Mouse (Mus musculus) kidney, postnatal 25 days (tissue): Measurements from ENCODE around the gene Prdm10.

Source experiments
- DNase-seq, 2 experiments: peaks; one replicate each; pipeline ENCODE4 v3.0.0; 2021; ENCODE audit warnings: mixed read lengths in 2 of 2

Gene Prdm10

DNA sequence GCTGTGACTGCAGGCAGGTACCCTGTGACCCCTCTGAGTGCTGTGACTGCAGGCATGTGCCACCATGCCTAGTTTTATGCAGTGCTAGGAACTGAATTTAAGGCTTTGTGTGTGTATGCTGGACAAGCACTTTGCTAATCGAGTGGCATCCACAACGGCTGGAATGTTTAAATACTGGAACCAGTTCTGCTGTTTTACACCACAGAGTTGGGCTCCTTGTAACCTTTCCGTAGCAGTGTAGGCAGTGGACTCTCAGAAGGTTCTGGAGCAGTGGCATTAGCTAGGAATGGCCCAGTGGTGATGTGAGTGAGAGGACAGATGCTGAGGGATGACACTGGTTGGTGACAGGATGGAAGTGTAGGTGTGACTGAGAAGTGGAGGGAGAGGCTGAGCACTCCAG is 26.9 kb downstream of the Prdm10 start:
- DNase-seq = no peak

DNA sequence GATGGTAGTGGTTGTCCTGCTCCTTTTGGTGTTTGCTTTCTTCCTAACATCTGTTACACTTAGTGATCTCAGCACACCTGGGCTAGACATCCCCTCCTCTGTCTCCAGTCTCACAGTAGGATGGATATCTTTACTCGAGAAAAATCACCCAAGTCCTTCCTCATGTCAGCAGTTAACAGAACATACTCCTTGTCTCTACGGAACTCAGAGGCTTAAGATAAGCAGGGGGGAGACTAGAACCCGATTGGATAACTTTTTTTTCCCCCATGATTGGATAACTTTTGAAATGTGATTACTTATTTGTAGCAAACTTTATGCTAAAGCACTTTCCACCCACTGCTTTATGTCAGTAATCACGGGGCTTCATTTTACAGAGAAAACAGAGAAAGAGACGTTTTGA is 28.7 kb downstream of the Prdm10 start:
- DNase-seq = no peak

DNA sequence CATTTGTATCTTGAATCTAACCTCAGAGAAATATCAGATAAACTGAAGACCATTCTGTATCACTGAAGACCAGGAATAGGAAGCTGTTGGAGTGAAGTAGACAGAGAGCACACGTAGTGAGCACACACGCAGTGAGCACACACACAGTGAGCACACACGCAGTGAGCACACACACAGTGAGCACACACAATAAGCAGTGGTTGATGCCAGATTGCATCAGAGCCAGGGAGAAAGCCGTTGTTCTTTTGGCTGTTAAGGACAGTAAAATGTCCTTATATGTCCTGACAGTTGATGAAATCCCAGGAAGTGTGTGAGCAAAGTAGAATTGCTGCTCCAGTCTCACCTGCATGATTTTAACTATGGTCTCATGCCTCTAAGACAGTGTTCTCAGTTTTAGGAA is 30.3 kb downstream of the Prdm10 start:
- no peak for DNase-seq

DNA sequence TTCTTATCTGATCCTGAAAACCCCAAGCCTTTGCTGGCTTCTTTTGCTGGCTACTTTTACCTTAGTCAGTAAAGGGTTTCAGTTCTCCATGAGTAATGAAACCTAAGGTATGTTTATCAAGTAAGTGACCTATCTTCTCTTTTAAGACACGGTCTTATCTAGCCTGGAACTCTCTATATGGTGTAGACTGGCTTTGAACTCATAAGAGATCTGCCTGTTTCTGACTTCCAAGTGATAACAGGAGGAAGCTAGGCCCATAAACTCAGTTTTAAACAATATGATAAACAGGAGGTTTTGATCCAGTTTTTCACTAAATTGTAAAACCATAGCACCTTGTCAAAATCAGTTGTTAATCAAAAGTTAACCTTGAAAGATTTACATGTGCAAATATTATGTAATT is 33.5 kb downstream of the Prdm10 start:
- DNase-seq = no peak

DNA sequence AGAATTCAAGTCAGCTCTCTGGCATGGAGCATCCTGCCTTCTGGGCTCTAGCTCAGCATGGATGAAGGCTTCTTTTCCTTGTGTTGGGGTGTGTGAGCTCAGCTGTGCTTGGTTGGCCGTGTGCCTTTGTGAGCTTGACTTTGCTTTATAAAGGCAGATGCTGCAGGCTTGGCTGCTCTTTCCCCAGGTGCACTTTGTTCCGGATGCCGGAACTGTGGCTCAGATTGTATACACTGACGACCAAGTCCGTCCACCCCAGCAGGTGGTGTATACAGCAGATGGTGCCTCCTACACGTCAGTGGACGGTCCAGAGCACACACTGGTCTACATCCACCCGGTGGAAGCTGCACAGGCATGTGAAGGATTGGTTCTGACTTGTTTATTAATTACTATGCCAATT is 35.6 kb downstream of the Prdm10 start:
- peak; percentile 7 to 52 for DNase-seq

DNA sequence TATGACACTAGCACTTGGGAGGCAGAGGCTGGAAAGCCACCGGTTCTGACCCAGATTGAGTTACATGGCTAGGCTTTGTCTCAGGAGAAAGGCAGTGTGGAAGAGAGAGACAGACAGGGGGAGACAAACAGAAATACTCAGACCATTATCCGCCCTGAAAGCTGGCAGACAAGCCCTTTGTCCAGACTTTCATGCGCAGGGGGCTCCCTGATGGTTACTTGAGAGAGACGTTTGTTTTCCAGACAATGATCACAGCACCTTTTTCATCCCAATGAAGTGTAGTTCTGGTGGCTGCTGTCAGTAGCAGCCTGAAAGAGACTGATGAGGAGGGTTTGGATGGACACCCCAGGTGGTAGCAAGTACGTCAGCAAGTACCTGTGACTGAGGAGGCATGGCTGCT is 38.6 kb downstream of the Prdm10 start:
- no peak for DNase-seq

DNA sequence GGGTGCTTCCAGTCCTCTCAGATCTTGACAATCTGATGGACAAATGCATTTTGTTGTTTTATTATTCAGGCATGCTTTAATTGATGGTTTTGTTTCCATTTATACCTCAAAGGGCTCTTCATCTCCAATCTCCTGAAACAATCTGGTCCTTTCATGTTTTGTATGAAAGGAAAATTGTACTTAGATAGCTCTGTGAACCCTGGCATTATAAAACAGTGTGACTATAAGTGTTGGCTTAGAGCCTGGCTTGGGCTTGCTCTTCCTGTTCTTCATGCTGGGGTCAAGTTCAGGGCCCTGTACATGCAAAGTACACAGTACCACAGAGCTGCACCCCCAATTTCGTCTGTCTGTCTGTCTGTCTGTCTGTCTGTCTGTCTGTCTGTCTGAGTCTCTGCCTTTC is 40.4 kb downstream of the Prdm10 start:
- DNase-seq = no peak

DNA sequence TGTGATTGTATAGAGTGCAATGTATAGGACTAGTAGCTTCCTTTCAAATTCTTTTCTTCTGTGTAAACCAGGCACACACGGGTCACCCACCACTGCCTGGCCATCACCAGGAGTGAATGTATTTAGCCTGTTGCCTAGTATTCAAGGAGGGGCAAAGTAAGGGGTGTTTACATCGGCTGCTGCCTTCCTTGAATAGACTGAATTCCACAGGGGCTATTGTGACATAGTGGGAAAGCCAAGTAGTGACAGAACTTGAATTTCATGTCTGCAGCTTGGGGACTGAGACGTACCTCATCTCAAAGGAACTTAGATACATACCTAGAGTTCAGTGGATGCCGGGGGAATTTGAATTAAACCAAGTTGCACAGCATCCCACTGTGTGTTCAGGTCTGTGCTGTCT is 41.2 kb downstream of the Prdm10 start:
- no peak for DNase-seq

DNA sequence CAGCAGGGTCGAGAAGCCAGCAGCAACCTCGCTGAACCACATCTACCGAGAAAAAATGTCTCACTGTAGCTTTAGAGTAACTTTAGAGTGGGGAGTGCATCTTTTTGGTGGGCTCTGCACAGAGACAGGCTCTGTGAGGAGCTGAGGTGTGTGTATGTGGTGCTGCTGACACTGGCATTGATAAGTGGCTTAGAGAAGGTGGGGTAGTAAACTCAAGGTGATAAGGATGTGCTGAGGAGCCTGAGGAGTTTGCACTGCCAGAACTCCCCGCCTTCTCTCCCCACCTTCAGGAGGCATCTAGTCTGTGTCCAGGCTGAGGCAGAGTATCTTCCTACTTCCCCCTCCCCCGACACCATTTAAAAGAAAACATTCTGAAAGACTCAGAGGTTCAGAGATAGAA is 41.8 kb downstream of the Prdm10 start:
- DNase-seq = no peak

DNA sequence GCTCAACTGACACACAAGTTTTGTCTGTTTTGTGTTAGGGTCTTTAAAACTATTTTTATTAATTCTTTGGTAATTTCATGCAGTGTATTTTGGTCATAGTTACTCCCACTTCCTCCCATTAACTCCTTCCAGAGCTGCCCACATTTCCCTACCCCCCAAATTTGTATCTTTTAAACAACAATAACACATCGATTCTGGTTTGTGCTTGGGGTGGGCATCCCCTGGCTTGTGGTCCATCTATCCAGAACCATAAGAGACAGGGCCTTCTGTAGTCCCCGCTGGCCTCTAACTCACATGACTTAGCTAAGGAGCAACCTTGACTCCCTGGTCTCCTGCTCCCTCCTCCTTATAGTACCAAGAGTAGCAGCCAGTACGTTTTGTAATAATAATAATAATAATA is 50.5 kb downstream of the Prdm10 start:
- DNase-seq = no peak

DNA sequence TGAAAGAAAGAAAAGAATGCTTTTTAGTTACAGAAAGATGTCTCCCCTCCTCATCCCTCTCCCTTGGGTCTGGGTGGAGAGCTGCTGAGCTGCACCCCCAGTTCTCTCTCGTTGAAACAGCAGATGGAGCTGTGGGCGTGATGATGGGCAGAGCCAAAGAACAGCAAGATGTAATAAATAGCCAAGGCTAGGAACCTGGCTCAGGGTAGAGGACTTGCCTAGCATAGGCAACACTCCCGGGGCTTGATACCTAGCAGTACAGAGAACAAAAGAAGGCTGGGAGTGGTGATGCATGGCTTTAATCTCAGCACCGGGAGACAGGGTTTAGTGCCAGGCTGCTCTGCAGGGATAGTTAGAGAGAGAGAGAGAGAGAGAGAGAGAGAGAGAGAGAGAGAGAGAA is 50.9 kb downstream of the Prdm10 start:
- DNase-seq = no peak

DNA sequence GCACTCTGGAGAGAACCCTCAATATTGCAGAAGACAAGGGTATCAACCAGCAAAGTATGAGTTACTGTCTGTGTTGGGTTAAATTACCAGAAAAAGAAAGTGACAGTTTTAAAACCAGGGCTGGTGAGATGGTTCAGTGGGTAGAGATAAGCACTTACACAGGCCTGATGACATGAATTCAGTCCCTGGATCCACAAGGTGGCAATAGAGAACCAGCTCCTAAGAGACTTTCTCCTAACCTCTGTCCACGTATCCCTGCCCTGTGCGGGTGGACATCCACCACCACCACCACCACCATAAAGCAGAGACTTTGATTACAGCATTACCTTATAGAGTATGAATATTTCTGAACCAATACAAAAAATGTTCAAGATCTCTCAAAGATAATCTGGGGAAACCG is 51.6 kb downstream of the Prdm10 start:
- DNase-seq = peak in 1 of 2 experiments; percentile 17

DNA sequence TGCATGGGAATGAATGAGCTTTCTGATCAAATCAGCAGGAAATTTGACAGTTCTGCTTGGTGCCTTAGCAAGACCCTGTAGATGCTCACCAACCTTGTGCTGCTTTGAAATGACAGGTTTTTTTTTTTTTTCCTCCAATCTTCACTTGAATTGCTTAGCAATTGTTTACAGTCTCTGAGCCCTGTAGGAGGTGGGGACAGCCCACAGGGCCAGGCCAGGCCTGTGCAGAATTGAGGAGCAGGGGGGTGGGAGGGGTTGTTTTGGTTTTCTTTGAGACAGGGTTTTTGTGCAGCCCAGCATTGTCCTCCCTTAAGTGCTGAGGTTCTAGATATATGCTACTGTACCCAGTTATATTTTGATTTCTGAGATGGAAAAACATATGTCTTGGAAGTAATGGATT is 52.5 kb downstream of the Prdm10 start:
- no peak for DNase-seq

DNA sequence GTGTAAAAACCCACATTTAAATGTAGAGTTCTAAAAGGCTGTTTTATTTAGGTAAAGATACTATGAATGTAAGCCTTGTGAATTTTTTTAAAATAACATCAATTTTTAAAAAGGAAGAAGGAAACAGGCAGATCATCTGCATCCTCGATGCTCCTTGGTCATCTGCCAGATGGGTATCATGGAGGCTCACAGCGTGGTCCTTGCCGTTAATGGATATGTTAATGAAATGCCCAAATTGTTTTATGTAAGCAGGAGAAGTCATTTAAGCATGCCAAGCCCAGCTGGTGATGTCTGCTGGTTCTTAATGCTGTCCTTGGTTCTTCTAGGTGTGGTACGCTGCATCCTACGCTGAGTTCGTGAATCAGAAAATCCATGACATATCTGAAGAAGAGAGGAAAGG is 54.7 kb downstream of the Prdm10 start:
- DNase-seq = no peak

DNA sequence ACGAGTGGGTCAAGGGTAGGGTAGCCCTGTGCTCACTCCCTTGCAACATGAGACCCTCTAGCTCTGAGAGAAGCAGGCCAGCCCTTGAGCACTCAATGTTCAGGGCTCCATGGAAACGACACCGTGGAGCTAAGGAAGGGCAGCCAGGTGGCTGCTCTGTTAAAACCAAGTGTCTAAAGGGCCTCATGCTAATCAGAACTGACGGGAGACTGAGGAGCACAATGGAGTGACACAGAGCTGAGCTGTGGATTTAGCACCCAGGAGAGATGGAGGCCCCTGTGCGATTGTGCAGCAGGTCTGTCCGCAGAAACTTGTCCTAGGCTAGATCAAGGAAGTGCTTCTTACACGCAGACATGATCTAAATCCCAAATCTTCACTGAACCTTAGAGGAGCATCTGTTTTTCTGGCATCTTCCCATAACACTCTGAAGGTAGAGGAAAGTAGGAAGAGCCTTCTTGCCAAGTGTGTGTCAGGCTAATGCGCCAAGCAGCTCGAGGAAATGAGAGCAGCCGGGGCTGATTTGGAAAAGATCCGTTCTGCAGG is 64.0 kb downstream of the Prdm10 start:
- no peak for DNase-seq

DNA sequence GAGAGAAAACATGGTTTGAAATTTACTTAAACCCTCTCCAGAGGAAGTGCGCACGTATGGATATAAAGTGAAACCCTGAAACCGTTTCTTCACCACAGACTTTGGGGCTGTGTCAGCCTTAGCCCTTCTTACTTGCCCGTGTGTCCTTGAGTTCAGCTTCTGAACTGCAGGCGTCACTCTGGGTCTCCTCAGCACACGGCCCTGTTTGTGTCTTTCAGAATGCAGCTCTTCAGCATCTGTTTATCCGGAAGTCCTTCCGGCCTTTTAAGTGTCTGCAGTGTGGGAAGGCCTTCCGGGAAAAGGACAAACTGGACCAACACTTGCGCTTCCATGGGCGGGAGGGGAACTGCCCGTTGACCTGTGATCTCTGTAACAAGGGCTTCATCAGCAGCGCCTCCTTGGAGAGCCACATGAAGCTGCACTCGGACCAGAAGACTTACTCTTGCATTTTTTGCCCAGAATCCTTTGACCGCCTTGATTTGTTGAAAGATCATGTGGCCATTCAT is 66.3 kb downstream of the Prdm10 start:
- DNase-seq = peak in 1 of 2 experiments; percentile 9

DNA sequence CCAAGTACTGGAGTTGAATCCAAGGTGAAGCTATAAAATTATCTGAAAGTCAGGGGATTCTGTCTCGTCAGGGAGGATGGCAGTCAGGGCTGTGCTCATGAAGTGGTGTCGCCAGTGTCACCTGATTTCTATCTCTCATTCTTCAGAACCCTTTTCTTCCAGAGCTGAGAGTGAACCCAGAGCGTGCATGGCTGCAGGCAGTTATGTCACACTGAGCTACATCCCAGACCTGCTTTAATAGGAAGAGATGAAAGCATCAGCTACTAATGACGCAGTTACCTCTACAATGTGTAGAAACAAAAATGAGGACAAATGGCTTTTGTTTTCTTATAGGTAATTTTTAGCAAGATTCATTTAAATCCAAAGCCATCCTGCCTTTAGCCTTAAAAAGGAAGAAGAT is 68.1 kb downstream of the Prdm10 start:
- no peak for DNase-seq

DNA sequence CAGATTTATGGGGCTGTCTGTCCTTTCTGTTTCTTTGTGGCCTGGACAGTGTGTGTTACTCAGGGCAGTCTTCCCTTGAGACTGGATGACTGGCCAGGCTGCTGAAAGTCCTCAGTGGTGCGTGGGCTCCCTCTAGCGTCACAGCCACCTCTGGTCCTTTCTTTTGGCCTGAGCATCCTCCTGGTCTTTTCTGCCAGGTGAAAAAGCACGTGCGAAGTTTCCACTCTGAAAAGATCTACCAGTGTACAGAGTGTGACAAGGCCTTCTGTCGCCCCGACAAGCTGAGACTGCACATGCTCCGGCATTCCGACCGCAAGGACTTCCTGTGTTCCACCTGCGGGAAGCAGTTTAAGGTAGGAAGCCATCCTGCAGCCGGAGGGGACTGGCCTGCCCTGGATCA is 68.6 kb downstream of the Prdm10 start:
- DNase-seq = peak; percentile 76 to 87

DNA sequence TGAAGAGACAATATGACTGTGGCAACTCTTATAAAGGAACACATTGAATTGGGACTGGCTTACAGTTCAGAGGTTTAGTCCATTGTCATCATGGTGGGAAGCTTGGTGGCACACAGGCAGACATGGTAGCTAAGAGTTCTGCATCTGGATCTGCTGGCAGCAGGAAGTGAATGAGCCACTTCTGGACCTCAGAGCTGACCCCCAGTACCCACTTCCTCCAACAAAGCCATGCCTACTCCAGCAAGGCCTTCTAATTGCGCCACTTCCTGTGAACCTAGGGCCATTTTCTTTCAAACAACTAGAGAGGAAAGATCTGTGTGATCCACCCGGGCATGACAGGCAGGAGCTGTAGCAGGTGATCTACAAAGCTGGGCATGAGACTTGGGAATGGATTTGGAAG is 72.4 kb downstream of the Prdm10 start:
- DNase-seq = no peak

DNA sequence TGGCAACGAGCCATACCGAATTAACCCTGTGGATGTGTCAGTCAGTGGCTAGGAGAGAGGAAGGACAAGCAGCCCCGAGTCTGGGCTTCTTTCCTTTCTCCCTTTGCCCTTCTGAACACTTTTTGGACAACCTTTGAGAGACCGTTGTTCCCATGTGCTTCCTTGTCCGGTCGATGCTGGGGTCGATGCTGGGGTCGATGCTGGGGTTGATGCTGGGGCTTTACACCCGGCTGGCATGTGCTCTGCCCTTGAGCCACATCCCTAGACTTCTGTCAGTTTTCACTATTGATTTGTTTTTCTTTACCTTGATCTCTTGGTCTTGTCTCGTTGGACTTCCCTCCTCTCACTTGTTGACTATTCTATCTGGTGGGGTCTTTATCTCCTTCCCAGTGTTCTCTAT is 73.2 kb downstream of the Prdm10 start:
- DNase-seq = no peak

DNA sequence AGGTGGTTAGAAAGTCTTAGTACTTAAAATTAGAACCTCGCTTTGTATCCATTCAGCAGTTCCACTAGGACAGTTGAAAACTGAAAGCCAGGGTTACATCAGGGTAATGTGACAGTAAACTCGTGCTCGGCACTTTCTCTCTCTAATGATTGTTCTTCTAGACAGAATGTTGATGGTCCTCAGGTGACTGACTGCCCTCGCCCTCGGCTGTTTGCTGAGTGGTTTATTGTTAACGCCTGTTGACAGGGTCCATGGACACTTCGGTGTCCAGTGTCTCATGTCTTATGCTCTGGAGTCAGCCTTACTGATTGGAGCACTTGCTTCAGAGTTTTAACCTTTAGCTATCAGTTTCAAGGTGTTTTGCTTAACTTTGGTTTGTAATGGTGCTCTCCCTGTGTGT is 73.7 kb downstream of the Prdm10 start:
- no peak for DNase-seq

DNA sequence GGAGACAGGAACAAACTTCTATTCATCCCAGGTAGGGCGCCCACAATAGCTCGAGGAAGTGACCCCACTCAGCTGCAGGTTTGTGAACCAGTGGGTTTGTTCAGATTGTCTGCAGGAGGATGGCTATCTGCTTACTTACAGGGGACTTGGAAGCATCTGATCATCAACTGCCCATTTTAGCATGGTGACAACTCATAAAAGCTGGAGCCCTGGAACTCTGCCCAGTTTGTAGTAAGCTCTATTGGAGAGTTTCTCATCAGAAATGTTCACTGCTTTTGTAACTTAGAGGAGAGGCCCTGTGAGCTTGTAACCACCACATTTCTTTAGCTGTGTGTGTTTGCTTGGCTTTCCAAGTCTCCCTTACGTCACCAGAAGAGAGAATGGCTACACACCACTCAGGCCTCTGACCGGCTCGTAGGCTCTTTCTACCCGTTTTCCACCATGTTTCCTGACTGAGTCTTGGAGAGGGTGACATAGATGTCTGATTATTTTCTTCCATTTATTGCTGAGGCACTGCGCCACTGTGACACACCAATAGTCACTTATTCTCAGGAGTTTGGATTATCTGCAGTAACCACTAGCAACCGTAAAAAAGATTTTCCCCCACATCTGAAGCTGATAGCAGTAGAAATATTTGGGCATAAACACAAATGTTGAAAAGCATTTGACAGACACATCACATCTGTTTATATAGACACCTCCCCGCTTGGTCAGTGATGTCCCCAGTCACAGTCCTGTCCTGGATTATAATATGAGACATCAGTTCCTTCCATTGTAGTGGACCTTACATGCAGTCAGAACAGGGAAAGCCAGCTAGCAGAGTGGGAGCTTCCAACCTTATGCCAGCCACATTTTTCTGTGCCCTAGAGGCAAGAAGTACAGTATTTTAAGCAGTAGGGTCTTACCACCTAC is 83.6 kb downstream of the Prdm10 start:
- peak in 1 of 2 experiments; percentile 26 for DNase-seq

DNA sequence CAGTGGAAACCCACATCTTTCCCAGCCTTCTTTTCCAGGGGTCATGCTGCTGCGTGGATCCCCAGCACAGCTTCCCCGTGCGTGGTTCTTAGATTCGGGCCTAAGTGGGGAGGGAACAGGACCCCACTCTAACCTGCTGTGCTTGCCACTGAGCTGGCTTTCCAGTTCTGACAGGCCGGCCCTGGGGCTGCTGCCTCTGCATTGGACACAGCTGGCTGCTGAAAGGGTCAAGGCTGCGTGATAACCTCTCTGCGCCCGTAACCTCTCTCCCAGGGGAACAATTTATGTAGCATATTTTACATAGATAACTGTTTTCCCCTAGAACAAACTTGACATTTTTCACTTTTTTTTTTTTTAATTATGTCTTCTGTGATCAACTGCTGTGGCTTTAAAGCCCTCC is 84.7 kb downstream of the Prdm10 start:
- peak in 1 of 2 experiments; percentile 20 for DNase-seq

DNA sequence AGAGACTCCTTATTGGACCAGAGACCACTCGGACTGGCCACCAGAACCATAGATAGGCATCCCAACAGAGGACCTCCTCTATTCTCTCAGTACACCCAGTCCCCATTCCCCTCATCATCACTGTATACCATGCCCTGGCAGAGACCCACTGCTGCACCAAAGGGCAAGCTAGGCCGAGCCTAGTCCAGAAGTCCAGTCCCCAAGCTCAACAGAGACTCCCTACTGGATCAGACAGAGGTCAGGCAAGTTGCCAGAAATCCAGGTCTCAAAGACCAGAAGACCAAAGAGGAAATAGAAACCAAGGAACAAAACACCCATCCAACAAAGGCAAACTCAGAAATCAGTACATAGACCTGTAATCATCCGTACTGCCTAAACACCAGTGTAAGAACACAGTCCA is 91.4 kb downstream of the Prdm10 start:
- DNase-seq = peak; percentile 21 to 56

DNA sequence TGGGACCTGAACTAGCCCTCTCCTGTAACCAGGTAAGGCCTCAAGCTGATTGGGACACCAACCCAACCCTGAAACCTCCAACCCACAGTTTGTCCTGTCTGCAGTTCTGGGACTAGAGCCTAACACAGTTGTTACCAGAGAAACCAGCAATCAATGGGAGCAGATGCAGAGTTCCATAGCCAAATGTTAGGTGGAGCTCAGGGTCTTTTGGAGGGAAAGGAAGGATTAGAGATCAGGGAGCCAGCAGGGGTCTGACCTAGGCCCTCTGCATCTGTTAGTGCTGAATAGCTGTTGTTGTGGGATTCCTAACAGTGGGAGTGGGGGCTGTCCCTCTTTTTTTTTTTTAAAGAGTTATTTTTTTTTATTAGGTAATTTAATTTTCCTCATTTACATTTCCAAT is 96.3 kb downstream of the Prdm10 start:
- DNase-seq = no peak
